Mouse (Mus musculus): ENCODE measurements around the gene Neurod1. TPM values are rescaled to one million over a fixed set of nuclear protein-coding genes. Genes with fewer than 3 reads are reported as not detected.

Neurod1 gene
- polyA plus RNA-seq, 1 experiment: 33.3 TPM

DNA sequence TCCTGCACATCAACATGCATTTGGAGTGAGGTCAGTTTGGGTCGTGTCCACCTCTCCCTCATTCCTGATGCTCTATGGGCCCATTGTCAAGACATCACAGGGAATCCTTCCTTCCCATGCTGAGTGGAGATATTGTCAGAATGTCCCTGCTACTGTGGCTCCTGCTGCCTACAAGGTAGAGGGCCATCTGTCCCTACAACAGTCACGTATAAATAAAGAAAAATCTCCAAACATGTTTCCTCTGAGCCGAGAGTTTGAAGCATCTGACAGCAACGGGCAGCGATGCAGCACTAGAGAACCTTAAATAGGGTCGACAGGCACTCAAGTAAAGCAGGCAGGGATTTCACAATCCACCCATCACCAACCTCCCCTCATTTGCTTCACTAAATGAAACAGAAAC, 13.6 kb downstream of the Neurod1 start:
- TF ChIP-seq POLR2A (IDR thresholded peaks at IDR 0.05; ENCODE audit: borderline replicate concordance, extremely low read depth, insufficient read depth, insufficient read length, poor library complexity, severe bottlenecking) (no peak), CTCF (IDR thresholded peaks at IDR 0.05; ENCODE audit: borderline replicate concordance, extremely low read depth, insufficient read depth, insufficient read length) (no peak)
- DNase-seq (ENCODE audit: low read depth): no peak

DNA sequence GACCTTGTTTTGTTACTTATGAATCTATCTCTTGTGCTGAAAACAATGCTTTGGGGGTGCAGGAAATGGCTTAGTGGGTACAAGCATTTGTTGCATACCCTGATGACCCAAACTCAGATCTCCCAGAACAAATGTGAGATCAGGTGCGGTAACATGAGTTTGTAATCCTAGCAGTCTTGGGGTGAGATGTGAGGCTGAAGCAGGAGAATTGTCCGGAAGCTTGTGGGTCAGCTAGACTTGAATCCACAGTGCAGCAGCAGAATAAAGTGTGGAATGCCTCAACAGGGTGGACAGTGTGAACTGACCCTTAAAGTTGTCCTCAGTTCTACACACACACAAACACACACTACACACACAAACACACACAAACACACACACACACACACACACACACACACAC, 14.3 kb downstream of the Neurod1 start:
- no peak for DNase-seq (ENCODE audit: low read depth)
- TF ChIP-seq POLR2A (IDR thresholded peaks at IDR 0.05; ENCODE audit: borderline replicate concordance, extremely low read depth, insufficient read depth, insufficient read length, poor library complexity, severe bottlenecking) (no peak), CTCF (IDR thresholded peaks at IDR 0.05; ENCODE audit: borderline replicate concordance, extremely low read depth, insufficient read depth, insufficient read length) (no peak)

DNA sequence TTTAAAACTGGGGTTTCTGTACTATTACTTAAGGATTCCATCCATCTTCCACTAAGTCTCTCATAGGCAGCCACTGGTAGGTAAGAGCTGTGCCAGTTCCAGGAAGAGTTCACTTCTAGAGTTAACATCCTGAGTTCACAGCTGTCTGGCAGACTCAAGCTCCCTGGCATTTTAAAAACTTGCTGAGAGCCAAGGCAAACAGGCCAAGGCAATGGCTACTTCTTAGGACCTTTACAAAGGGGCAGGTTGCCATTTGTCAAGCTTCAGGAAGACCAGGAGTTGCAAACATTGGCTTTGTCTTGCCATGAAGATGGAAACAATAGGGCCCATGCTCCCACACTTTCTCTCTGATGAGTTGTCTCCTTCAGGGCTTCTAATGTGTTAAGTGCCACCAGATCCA, 26.5 kb downstream of the Neurod1 start:
- no peak for DNase-seq (ENCODE audit: low read depth)
- TF ChIP-seq CTCF (IDR thresholded peaks at IDR 0.05; ENCODE audit: borderline replicate concordance, extremely low read depth, insufficient read depth, insufficient read length): no peak
- no peak for TF ChIP-seq POLR2A (IDR thresholded peaks at IDR 0.05; ENCODE audit: borderline replicate concordance, extremely low read depth, insufficient read depth, insufficient read length, poor library complexity, severe bottlenecking)

DNA sequence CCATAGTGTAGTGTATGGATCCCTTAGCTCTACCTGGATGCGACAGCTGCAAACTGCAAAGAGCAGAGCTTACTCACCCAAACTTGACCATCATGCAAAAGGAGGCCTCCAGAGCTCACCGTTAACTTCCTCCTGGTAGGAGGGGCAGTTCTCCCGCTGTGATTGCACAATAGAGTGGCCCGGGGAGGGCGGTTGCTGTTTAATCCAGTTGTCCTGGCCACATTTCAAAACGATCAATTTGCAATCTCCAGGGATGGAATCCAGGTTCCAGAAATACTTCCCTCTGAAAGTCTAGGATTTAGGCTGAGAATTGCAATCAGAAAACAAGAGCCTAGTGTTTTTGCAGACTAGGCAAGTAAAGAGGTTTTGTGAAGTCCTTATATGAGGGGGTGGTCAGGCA, 26.9 kb downstream of the Neurod1 start:
- no peak for DNase-seq (ENCODE audit: low read depth)
- TF ChIP-seq POLR2A (IDR thresholded peaks at IDR 0.05; ENCODE audit: borderline replicate concordance, extremely low read depth, insufficient read depth, insufficient read length, poor library complexity, severe bottlenecking) (no peak), CTCF (IDR thresholded peaks at IDR 0.05; ENCODE audit: borderline replicate concordance, extremely low read depth, insufficient read depth, insufficient read length) (no peak)

GRCm38 (mm10) chr2:79429108-79429507, 27.4 kb downstream of the Neurod1 start:
- DNase-seq (ENCODE audit: low read depth): no peak
- TF ChIP-seq CTCF (IDR thresholded peaks at IDR 0.05; ENCODE audit: borderline replicate concordance, extremely low read depth, insufficient read depth, insufficient read length) (no peak), POLR2A (IDR thresholded peaks at IDR 0.05; ENCODE audit: borderline replicate concordance, extremely low read depth, insufficient read depth, insufficient read length, poor library complexity, severe bottlenecking) (no peak)

DNA sequence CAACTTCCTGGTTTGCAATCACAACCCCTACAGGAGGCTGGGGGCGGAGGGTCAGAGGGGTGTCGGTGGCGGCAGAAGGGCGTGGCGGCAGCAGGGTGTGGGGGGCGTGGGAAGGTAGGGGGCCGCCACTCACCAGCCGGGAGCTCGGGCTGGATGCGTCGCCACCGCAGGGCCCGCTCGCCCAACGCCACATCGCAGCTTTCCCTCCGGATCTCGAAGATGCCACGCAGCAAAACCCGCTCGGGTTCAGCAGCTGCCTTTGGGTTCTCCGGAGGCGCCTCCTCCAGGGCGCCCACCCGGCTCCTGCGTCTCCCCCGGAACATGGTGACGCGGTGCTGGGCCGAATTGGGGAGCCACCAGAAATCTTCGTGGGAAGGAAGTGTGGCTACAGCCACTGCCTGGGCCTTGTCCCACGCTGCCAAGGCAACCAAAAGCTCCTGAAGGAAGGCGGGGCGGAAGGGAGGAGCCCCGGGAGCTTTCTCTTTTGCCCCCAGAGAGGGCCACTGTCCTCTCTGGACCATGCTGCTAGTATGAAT, 27.9 kb downstream of the Neurod1 start:
- TF ChIP-seq POLR2A (IDR thresholded peaks at IDR 0.05; ENCODE audit: borderline replicate concordance, extremely low read depth, insufficient read depth, insufficient read length, poor library complexity, severe bottlenecking) (no peak), CTCF (IDR thresholded peaks at IDR 0.05; ENCODE audit: borderline replicate concordance, extremely low read depth, insufficient read depth, insufficient read length) (no peak)
- peak; percentile 32 for DNase-seq (ENCODE audit: low read depth)

DNA sequence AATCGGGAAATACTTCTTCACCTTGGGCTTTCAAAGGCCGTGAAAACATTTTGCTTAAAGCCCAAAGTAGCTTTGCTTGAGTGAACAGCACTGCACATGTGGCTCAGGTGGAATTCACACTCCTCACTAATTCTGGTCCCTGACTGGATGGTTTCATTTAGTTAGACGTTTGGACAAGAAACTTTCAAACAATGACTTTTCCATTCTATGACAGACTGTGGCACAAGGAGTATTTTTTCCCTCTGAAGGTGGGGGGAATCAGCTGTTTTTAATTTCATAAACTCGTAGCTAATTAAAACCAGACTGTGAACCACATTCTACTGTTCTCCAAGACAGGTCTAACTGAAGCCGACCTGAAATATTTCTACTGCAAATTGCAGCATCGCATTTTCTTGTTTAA, 28.5 kb downstream of the Neurod1 start:
- TF ChIP-seq CTCF (IDR thresholded peaks at IDR 0.05; ENCODE audit: borderline replicate concordance, extremely low read depth, insufficient read depth, insufficient read length): no peak

DNA sequence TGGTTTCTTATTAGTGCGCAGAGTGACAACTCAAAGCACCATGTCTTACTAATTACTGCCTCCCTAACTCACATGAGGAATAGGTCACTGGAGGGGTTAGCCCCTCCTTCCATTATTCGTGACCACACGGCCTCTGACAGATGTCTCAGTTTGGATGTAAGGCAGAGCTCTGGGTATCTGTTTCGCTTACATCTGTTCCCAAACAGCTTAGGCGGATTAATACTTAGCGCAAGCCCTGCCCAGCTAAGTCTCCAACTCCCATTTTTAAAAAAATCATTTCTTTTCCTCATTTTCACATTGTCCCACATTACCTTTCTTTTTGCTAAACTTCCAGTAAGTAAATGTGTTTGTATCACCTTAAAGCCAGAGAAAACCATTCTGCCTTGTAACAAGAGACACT, 34.9 kb downstream of the Neurod1 start:
- TF ChIP-seq POLR2A (IDR thresholded peaks at IDR 0.05; ENCODE audit: borderline replicate concordance, extremely low read depth, insufficient read depth, insufficient read length, poor library complexity, severe bottlenecking): no peak
- no peak for TF ChIP-seq CTCF (IDR thresholded peaks at IDR 0.05; ENCODE audit: borderline replicate concordance, extremely low read depth, insufficient read depth, insufficient read length)
- DNase-seq (ENCODE audit: low read depth): peak; percentile 62

More for the DNA sequence above, 28.5 kb downstream of the Neurod1 start:
- DNase-seq (ENCODE audit: low read depth): no peak

- peak; percentile 55 for DNase-seq (ENCODE audit: low read depth)
- TF ChIP-seq CTCF (IDR thresholded peaks at IDR 0.05; ENCODE audit: borderline replicate concordance, extremely low read depth, insufficient read depth, insufficient read length) (no peak), POLR2A (IDR thresholded peaks at IDR 0.05; ENCODE audit: borderline replicate concordance, extremely low read depth, insufficient read depth, insufficient read length, poor library complexity, severe bottlenecking) (no peak)
Measured at GRCm38 (mm10) chr2:79414505-79414904, 42.0 kb downstream of the Neurod1 start.

GRCm38 (mm10) chr2:79410903-79411255, 45.7 kb downstream of the Neurod1 start:
- TF ChIP-seq CTCF (IDR thresholded peaks at IDR 0.05; ENCODE audit: borderline replicate concordance, extremely low read depth, insufficient read depth, insufficient read length) (no peak), POLR2A (IDR thresholded peaks at IDR 0.05; ENCODE audit: borderline replicate concordance, extremely low read depth, insufficient read depth, insufficient read length, poor library complexity, severe bottlenecking) (no peak)
- DNase-seq (ENCODE audit: low read depth): no peak

- DNase-seq (ENCODE audit: low read depth): no peak
- TF ChIP-seq POLR2A (IDR thresholded peaks at IDR 0.05; ENCODE audit: borderline replicate concordance, extremely low read depth, insufficient read depth, insufficient read length, poor library complexity, severe bottlenecking) (no peak), CTCF (IDR thresholded peaks at IDR 0.05; ENCODE audit: borderline replicate concordance, extremely low read depth, insufficient read depth, insufficient read length) (no peak)
Measured at GRCm38 (mm10) chr2:79410247-79410902, 46.2 kb downstream of the Neurod1 start.

- DNase-seq (ENCODE audit: low read depth): no peak
- TF ChIP-seq CTCF (IDR thresholded peaks at IDR 0.05; ENCODE audit: borderline replicate concordance, extremely low read depth, insufficient read depth, insufficient read length): no peak
- TF ChIP-seq POLR2A (IDR thresholded peaks at IDR 0.05; ENCODE audit: borderline replicate concordance, extremely low read depth, insufficient read depth, insufficient read length, poor library complexity, severe bottlenecking): no peak
Measured at GRCm38 (mm10) chr2:79405661-79406405, 50.7 kb downstream of the Neurod1 start.

Other genes starting within 250 kb of the Neurod1 start
- gene Itga4, start 201.3 kb downstream of the Neurod1 start, polyA plus RNA-seq (2012; rRNA removed): 3.3 and 4.7 TPM in 2 replicates
- gene Cerkl, start within 50 bp of the Neurod1 start, polyA plus RNA-seq (2012; rRNA removed): 0.46 and 0.96 TPM in 2 replicates
- gene Itprid2, start 178.6 kb upstream of the Neurod1 start, polyA plus RNA-seq (2012; rRNA removed): 2.6 and 6.6 TPM in 2 replicates

All from brain, embryonic 14.5 days (tissue).